ENCODE assay signal across 9 mouse cellular contexts in the genomic region with DNA sequence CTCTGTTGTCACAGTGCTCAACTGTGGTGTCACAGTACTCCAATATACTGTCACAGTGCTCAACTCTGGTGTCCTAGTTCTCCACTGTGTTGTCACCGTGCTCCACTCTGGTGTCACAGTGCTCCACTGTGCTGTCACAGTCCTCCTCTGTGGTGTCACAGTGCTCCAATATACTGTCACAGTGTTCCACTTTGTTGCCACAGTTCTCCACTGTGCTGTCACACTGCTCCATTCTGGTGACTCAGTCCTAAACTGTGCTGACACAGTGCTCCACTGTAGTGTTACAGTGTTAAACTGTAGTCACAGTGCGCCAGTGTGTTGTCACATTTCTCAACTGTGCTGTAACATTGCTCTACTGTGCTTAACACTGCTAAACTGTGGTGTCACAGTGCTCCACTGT.
A peak's percentile ranks its signal among the peaks of the same experiment; 100 is the strongest.
DNase-seq lines count a peak whose midpoint lies in the region; ATAC-seq and TF ChIP-seq lines count a peak whose summit lies in the region.
"Had no signal": no experiment of that assay in that cellular context is flagged by ENCODE, and none has a peak within 500 bp of the region (broad histone marks: within the 10 kb centered on the region; RNA-seq: fewer than 3 reads in every experiment).

No protein-coding gene starts in this region.

- ATAC-seq in heart, postnatal 0 days (ENCODE audit: insufficient read depth, low read depth) = peak; percentile 15; the same call in 1 of the 2 replicates
- 0 out of 2 replicates have a peak, but pooled peaks have one; percentile 2 for ATAC-seq in common myeloid progenitor, adult 5-6 weeks (replicated peaks; ENCODE audit: low read depth, poor library complexity, severe bottlenecking)
- peak; percentile 56 for ATAC-seq in hindbrain, embryonic 14.5 days (ENCODE audit: low FRiP score)
- peak; percentile 31 for ATAC-seq in midbrain, embryonic 12.5 days (ENCODE audit: low FRiP score, low read depth)

- H3K27me3 ChIP-seq in heart, postnatal 0 days (ENCODE audit: control insufficient read depth, insufficient read depth, low read length) = no peaks in the 10 kb centered on the region
- H3K27me3 ChIP-seq in hindbrain, embryonic 14.5 days (ENCODE audit: control insufficient read depth, insufficient read depth, low read length) = no peaks in the 10 kb centered on the region
- no peaks in the 10 kb centered on the region for H3K27me3 ChIP-seq in midbrain, embryonic 12.5 days

- 43% methylated on average over 2 of the region's 2 CpGs for WGBS in heart, postnatal 0 days
- WGBS in hindbrain, embryonic 14.5 days = 43% methylated on average over 2 of the region's 2 CpGs
- 52% methylated on average over 2 of the region's 2 CpGs for WGBS in midbrain, embryonic 12.5 days

- H3K4me3 ChIP-seq in heart, postnatal 0 days (ENCODE audit: low read depth, low read length) = no peak overlapping the region
- no peak overlapping the region for H3K4me3 ChIP-seq in hindbrain, embryonic 14.5 days (replicated peaks; ENCODE audit: low read length)
- H3K4me3 ChIP-seq in midbrain, embryonic 12.5 days = no peak overlapping the region

- H3K36me3 ChIP-seq in heart, postnatal 0 days (replicated peaks; ENCODE audit: control insufficient read depth, insufficient read depth, low read length) = no peaks in the 10 kb centered on the region
- H3K36me3 ChIP-seq in hindbrain, embryonic 14.5 days (replicated peaks; ENCODE audit: control insufficient read depth, insufficient read depth) = no peaks in the 10 kb centered on the region
- H3K36me3 ChIP-seq in midbrain, embryonic 12.5 days = 0 out of 2 replicates have a peak, but pooled peaks cover 3% of the 10 kb centered on the region

- no peak for TF ChIP-seq EP300 in heart, postnatal 0 days (IDR thresholded peaks at IDR 0.05; ENCODE audit: low read depth)

- intact Hi-C loops in heart, postnatal 25 days (cut with DNase I) = no loop called here

- H3K27ac ChIP-seq in heart, postnatal 0 days (ENCODE audit: low read depth) = no peak overlapping the region
- H3K27ac ChIP-seq in hindbrain, embryonic 14.5 days = no peak overlapping the region
- H3K27ac ChIP-seq in midbrain, embryonic 12.5 days (replicated peaks) = no peak overlapping the region

- no peak for DNase-seq in heart, postnatal 0 days (ENCODE audit: low spot score)
- no peak for DNase-seq in heart, postnatal 25 days (ENCODE audit: low spot score)
- DNase-seq in hindbrain, embryonic 14.5 days (ENCODE audit: low spot score) = no peak
- no peak for DNase-seq in ovary, postnatal 14 days (ENCODE audit: low spot score)
- DNase-seq in thymus, postnatal 4 days = no peak
- no peak for DNase-seq in adrenal gland, adult 8-10 months
- DNase-seq: adrenal gland, postnatal 25 days had no signal

- no peak overlapping the region for H3K9ac ChIP-seq in heart, postnatal 0 days (replicated peaks; ENCODE audit: low read depth, low read length)
- no peak overlapping the region for H3K9ac ChIP-seq in hindbrain, embryonic 14.5 days
- H3K9ac ChIP-seq in midbrain, embryonic 12.5 days (replicated peaks) = no peak overlapping the region

- no peaks in the 10 kb centered on the region for H3K4me1 ChIP-seq in heart, postnatal 0 days (ENCODE audit: control insufficient read depth, insufficient read depth)
- H3K4me1 ChIP-seq in hindbrain, embryonic 14.5 days (replicated peaks; ENCODE audit: control insufficient read depth, insufficient read depth, low read length) = no peaks in the 10 kb centered on the region
- no peaks in the 10 kb centered on the region for H3K4me1 ChIP-seq in midbrain, embryonic 12.5 days

- peaks cover 48% of the 10 kb centered on the region for H3K9me3 ChIP-seq in heart, postnatal 0 days (replicated peaks; ENCODE audit: control insufficient read depth, low read length)
- H3K9me3 ChIP-seq in hindbrain, embryonic 14.5 days (ENCODE audit: control insufficient read depth, low read length) = peaks cover 66% of the 10 kb centered on the region
- peaks cover 71% of the 10 kb centered on the region for H3K9me3 ChIP-seq in midbrain, embryonic 12.5 days

- no peak for TF ChIP-seq CTCF in heart, postnatal 0 days (IDR thresholded peaks at IDR 0.05; ENCODE audit: low read depth)

- no peak overlapping the region for H3K4me2 ChIP-seq in heart, postnatal 0 days (ENCODE audit: low read depth, low read length)
- no peak overlapping the region for H3K4me2 ChIP-seq in hindbrain, embryonic 14.5 days (replicated peaks)
- no peak overlapping the region for H3K4me2 ChIP-seq in midbrain, embryonic 12.5 days (replicated peaks)

Comparison
In these comparisons a context has a peak if more than half of its experiments do, and no peak if none do; other contexts are left out.
1. ATAC-seq: peak in every context shown above with its lines; median percentile 56 in hindbrain, embryonic 14.5 days; 31 in midbrain, embryonic 12.5 days; 15 in heart, postnatal 0 days; 2 in common myeloid progenitor, adult 5-6 weeks.